Mouse (Mus musculus) liver, embryonic 14 days (tissue): Measurements from ENCODE around the gene Med14. TPM values are rescaled to one million over a fixed set of nuclear protein-coding genes. Genes with fewer than 3 reads are reported as not detected.

Experiments used
- polyA plus RNA-seq: library from polyadenylated mRNA; depleted of rRNA; stranded (reverse); fragments of >200 nt; gene quantifications from 2 replicates; pipeline ENCODE4 v1.2.3, GENCODE M21; 2012; rRNA removed

The Med14 gene
- 7.3 and 8.8 TPM in 2 replicates for polyA plus RNA-seq

GRCm38 (mm10) chrX:12761626-12762333, at the start of gene Med14:
Med14 (minus strand) TSS chrX:12762073.

GRCm38 (mm10) chrX:12673054-12673775, 88.7 kb downstream of the Med14 start, which contains the start of gene 1810030O07Rik:
1810030O07Rik (minus strand) TSS chrX:12673668.

Other genes starting within 250 kb of the Med14 start
- gene Atp6ap2, start 174.3 kb downstream of the Med14 start, polyA plus RNA-seq: 18.6 and 23.2 TPM in 2 replicates
- gene 1810030O07Rik, start 88.4 kb downstream of the Med14 start, polyA plus RNA-seq: 7.3 and 8.5 TPM in 2 replicates